Mouse (Mus musculus) frontal cortex, postnatal 25 days (tissue): Measurements from ENCODE around the gene Tulp4.
"Not testable (repeated sequence)": the region's sequence is repeated elsewhere in the genome, so short reads cannot be mapped to it uniquely, and the experiment has no call there.

Experiments
- DNase-seq, 2 experiments: peaks; one replicate each; pipeline ENCODE4 v3.0.0; 2022; ENCODE audit warnings: low spot score in 2 of 2

Tulp4 gene

GRCm38 (mm10) chr17:6279205-6279604 lies 173.0 kb downstream of the Tulp4 start:
- not testable (repeated sequence) for DNase-seq

DNA sequence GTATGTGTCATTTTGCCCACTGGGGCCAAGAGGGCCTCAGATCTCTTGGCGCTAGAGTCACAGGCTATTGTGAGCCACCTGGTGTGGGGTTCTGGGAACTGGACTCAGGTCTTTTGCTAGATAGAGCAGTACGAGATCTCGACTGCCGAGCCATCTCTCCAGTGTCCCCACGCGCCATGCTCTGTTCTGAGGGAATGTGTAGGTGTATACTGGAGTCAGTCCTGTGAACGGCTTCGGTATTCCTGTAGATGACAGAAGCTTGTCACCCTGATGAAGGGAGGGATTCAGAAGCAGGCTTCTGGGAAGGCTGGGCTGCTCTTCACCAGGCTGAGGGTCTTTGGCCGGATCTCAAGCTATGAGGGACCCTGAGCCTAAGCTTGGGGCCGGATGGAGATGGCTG lies 173.5 kb downstream of the Tulp4 start:
- DNase-seq: not testable (repeated sequence)

DNA sequence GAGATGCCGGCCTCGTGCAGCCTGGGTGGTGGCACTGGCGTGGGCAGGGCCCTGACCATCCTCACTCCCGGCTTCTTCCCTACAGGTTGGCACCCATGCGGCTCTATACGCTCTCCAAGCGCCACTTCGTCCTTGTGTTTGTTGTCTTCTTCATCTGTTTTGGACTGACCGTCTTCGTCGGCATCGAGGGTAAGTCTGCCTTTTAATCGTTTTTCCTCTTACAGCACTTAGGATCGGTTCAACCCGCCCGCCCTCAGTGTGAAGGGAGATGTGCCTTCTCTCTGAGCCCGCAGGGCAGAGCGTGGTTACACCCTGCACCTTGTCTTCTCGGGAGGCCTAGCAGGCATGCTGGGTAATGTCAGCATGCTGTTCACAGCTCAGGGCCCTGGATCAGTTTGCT lies 174.3 kb downstream of the Tulp4 start:
- not testable (repeated sequence) for DNase-seq

- not testable (repeated sequence) for DNase-seq
Observed at GRCm38 (mm10) chr17:6283137-6283536, 176.9 kb downstream of the Tulp4 start.

- DNase-seq: not testable (repeated sequence)
Observed at GRCm38 (mm10) chr17:6286169-6286568, 179.9 kb downstream of the Tulp4 start.

DNA sequence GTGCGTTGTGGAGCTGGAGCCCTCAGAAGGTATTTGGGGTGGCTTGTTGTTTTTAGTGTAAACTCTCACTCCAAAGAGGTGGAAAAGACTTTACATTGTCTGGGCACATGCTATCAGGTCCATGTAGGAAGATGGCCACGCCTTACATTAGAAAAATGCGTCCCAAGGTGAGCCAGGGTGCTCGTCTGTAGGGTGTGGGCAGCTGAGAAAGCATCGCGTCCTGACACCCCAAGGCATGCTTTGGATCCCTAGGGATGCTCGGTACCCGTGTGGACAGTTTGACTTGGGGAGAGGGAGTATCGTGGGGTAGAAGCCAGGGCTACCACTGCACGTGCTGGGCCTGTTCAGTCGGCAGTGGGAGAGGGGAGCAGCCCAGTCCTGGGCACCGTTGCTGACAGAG lies 182.8 kb downstream of the Tulp4 start:
- not testable (repeated sequence) for DNase-seq

- not testable (repeated sequence) for DNase-seq
Observed at GRCm38 (mm10) chr17:6293882-6294281, 187.6 kb downstream of the Tulp4 start.

DNA sequence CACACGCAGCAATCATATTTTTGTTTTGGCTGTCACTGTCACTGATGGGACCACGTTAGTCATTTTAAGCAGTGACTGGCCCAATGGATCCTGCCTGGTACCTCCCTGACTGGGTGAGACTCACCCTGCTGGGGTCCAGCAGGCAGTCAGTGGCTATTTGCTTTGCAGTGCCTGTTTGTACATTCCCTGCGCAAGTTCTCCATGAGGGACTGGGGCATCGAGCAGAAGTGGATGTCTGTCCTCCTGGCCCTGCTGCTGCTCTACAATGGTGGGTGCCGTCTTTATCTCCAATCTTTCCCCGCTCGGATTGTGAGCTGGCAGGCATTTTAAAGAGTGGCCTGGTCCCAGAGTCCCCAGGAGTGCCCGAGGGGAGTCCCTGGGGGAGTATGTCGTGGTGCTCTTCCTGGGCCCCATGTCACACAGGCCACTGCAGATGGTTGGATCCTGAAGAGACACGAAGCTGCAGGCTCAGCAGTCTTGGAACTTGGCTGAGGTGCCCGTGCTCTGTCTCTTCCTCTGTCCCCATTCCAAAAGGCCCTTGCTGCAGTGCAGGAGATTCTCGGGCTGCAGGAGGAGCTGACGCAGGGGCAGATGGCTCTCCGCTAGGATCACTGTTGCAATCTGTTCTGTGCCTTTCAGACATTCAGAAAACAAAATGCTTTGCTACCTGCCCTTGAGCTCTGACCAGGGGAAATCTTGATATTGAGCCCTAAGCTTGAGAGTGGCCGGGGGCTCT lies 191.0 kb downstream of the Tulp4 start:
- not testable (repeated sequence) for DNase-seq

- not testable (repeated sequence) for DNase-seq
Observed at GRCm38 (mm10) chr17:6300190-6300863, 194.1 kb downstream of the Tulp4 start.
